Mouse (Mus musculus) MEL-GATA-1-ER (cell line): Measurements from ENCODE around the gene Slc6a1.

Experiments
- DNase-seq: peaks from one replicate; pipeline ENCODE4 v3.0.0-alpha.2; 2012; ENCODE audit warnings: low read depth; ENCODE audit errors: extremely low read depth

Gene Slc6a1

DNA sequence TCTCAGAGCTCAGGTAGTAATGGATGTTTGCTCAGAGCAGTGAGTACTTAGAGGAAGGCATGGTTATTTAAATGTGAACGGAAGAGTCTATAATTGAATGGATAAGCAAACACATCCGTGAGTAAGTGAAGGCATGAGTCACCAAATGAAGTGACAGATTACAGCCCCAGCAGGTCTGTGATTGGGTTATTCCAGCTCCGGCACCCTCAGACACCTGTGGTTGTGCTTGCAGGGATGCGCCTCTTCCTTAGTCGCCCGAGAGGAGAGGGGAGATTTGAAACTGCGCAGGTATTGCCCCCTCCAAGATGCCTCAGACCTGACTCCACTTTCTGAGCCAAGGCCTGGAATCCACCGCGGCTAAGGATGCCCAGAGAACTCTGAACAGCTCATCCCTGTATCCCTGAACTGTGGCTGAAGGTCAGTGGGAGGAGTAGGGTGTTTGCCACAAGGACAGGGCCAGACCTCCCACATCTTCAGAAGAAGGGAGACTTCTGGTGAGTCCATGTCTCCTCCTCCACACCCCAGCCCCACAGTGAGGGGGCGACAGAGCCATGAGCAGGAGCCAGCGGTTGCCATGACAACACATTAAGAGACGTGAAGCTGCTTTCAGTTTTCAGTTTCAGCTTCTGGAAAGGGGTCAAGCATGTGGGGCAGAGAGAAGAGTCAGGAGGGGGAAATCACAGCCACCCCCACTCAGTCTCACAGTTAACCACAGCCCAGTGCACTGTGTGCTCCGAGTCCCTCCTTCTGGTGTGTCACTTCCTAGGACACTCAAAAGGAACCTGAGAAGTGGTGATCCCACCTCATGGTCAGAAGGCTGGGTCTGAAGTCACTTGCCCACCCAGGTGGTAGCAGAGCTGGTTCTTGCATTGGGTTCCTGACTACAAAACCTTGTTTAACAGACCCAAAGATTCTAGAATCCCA is 65.7 kb downstream of the Slc6a1 start:
- DNase-seq: no peak

DNA sequence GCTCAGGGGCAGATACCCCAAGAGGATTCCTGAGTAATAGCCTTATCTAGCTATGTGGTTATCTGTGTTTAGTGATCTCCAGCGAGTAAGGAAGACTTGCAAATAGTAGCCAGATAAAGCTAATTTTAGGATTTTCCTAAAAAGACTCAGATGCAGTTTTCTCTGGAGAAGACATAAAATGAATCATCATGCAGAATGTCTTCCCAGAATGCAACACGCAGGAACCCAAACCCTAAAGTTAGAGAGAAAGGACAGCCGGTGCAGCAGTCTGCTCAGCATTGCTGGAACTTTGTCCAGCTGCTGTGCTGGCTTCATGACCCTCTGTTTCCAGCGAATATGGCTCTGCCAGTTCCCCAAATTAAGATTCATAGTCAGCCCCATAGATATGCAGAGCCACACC is 72.2 kb downstream of the Slc6a1 start:
- DNase-seq: no peak

DNA sequence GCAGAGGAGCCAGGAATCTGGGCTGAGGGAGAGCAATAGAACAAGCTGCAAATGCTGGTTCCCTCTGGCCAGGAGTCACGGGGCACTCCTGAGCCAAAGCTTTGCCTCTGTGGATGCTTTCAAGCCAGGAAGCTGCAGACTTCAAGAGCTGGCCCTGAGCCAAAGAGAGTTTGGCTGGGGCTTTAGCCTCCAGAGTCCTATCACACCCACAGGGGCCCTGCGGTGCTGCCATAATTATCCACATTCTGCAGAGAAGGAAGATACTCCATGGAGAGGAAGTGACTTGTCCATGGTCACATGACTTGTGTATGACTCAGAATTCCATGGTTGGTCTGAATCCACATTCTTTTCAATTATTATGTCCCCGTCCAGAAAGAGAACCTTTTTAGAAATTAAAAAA is 75.7 kb downstream of the Slc6a1 start:
- no peak for DNase-seq

DNA sequence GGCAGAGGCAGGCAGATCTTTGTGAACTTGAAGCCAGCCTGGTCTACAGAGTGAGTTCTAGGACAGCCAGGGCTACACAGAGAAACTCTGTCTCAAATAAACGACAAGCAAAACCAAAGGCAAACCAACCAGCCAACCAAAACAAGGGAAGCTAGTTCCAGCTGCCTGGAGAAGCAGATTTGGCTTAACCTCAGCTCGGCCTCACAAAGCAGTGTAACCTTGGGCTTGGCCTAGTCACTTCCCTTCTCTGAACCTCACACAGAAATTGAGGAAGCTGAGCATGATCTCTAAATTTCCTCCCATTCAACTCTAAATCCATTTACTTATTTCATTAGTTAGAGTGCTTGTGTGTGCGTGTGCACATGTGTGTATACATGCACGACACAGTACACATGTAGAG is 79.9 kb downstream of the Slc6a1 start:
- DNase-seq: no peak

DNA sequence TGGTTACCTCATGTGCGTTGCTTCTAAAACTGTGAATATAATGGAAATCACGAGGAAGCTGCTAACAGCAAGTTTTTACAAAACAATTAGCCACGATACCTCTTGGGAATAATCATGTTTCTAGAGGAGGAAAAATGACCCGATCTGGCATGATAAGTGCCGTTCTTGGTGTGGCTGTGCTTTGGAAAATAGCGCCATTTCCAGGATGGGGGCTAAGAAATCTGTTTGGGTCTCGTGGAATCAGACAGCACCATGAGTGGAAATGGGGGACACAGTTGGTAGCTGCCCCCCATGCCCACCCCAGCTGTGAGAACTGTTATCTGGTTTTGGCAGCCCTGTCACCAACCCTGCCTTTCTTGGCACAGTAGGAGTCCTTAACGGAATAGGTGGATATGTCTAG is 81.3 kb downstream of the Slc6a1 start:
- DNase-seq: no peak

DNA sequence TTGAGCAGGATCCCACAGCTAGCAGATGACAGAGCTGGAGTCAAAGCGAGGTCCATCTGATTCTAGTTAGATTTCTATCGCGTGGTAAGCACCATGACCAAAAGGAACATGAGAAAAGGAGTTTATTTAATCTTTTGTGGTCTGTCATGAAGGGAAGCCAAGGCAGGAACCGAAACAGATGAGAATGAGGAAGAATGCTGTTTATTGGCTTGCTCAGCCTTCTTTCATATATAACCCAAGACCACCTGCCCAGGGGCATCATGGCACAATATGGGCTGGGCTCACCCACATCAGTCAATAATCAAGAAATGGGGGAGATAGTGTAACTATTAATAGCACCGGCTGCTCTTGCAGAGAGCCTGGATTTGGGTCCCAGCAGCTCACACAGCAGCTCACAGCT is 82.3 kb downstream of the Slc6a1 start:
- no peak for DNase-seq

DNA sequence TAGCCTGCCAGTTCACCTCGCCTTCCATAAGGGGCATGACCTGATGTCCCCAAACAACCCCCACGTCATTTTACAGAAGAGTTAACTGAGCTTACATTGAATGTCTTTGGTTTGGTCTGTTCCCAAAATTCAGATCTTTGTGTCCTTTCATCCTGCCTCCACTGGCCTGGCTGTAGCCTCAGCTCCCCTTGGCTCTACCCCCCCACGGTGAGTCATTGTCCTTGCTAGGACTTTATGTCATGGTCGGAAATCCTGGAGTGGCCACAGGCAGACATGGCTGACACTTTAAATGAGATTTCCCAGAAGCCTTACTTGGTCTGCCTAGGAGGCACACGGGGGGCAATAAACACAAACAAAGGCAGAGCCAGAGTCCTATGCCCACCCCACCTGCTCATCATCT is 83.8 kb downstream of the Slc6a1 start:
- DNase-seq: no peak
